Mouse (Mus musculus): Measurements from ENCODE around the gene Tmem163. TPM values are rescaled to one million over a fixed set of nuclear protein-coding genes. Genes with fewer than 3 reads are reported as not detected.

Gene Tmem163
- polyA plus RNA-seq, 1 experiment from 2014 or later, result 23.2 TPM

DNA sequence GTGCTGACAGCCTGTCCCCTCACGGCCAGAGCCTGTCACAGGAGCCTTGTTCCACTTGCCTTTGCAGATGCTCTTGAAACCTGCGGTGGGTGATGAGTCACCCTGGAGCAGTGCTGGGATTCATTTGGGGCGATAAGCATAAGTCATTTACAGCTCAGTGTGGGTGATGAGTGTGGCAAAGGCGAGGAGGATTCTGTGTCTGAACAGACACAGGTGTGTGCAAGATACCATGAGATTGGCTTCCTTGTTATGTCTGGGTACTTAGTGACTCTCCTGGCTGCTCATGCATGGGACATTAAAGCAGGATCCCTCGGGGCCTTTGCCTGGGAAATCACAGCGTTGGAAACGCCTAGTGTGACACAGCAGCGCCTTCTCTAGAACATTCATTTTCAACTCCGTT lies 218.3 kb downstream of the Tmem163 start:
- Histone ChIP-seq H3K4me2 (ENCODE audit: low read length) (no peak overlapping the region), H3K4me3 (ENCODE audit: low read depth, low read length) (no peak overlapping the region), H3K36me3 (ENCODE audit: control insufficient read depth, insufficient read depth, low read length) (peaks cover 13% of the 10 kb centered on the region), H3K27me3 (replicated peaks; ENCODE audit: control insufficient read depth, insufficient read depth, low read length) (no peaks in the 10 kb centered on the region), H3K9ac (ENCODE audit: low read length) (no peak overlapping the region), H3K9me3 (replicated peaks; ENCODE audit: control insufficient read depth, low read length) (no peaks in the 10 kb centered on the region), H3K27ac (ENCODE audit: low read depth, low read length) (no peak overlapping the region), H3K4me1 (ENCODE audit: control insufficient read depth, insufficient read depth, low read length) (peaks cover 2% of the 10 kb centered on the region; the same call in 1 of the 2 replicates)
- 89% methylated on average over 9 of the region's 9 CpGs for WGBS
- ATAC-seq, result no peak
- DNase-seq (ENCODE audit: low spot score), result no peak

DNA sequence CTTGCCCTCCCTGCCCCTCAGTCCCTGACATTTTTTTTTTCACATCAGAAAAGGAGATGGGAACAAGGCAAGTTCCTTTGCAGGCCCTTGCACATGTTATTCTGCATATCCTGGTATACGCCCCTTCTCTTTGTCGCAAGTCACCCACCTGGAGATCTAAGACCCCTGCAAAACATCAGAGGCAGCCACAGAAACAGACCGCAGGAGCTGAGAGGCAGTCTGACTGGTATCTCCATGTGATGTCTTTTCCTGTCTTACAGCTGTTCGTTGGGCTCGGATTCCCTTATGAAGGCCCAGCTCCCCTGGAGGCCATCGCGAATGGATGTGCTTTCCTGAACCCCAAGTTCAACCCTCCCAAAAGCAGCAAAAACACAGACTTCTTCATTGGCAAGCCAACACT lies 219.8 kb downstream of the Tmem163 start:
- no peak for DNase-seq (ENCODE audit: low spot score)
- Histone ChIP-seq H3K9ac (ENCODE audit: low read length) (no peak overlapping the region), H3K9me3 (replicated peaks; ENCODE audit: control insufficient read depth, low read length) (no peaks in the 10 kb centered on the region), H3K4me3 (ENCODE audit: low read depth, low read length) (no peak overlapping the region), H3K27ac (ENCODE audit: low read depth, low read length) (no peak overlapping the region), H3K27me3 (replicated peaks; ENCODE audit: control insufficient read depth, insufficient read depth, low read length) (no peaks in the 10 kb centered on the region), H3K4me1 (ENCODE audit: control insufficient read depth, insufficient read depth, low read length) (peaks cover 2% of the 10 kb centered on the region; the same call in 1 of the 2 replicates), H3K4me2 (ENCODE audit: low read length) (no peak overlapping the region), H3K36me3 (ENCODE audit: control insufficient read depth, insufficient read depth, low read length) (peaks cover 13% of the 10 kb centered on the region)
- WGBS, result 82% methylated on average over 7 of the region's 7 CpGs
- ATAC-seq, result no peak

DNA sequence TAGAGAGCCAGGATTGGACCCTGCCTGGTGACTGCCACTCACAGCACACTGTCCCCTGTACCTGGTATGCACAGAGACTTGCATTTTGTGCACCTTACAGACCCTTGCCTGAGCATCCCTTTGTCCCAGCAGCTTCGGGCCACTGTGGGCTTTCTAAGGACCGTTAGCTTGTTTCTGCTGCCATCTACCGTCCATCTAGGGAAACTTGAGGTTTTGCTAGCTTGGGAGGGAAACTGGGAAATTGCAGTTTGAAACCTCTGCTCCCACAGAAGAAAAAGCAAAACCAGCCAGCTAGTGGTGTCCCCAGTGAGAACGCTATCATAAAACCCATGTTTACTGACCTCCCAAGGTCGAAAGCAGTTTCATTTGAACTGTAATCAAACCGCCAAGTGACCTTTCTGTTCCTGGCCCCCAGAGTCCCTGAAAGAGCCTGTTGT lies 220.3 kb downstream of the Tmem163 start:
- no peaks in the 10 kb centered on the region for H3K9me3 ChIP-seq (replicated peaks; ENCODE audit: control insufficient read depth, low read length)
- peak; percentile 90 for ATAC-seq
- H3K4me1 ChIP-seq (ENCODE audit: control insufficient read depth, insufficient read depth, low read length), result peaks cover 2% of the 10 kb centered on the region; the same call in 1 of the 2 replicates
- H3K27me3 ChIP-seq (replicated peaks; ENCODE audit: control insufficient read depth, insufficient read depth, low read length), result no peaks in the 10 kb centered on the region
- WGBS, result 11% methylated on average over 6 of the region's 6 CpGs
- H3K36me3 ChIP-seq (ENCODE audit: control insufficient read depth, insufficient read depth, low read length), result peaks cover 13% of the 10 kb centered on the region
- H3K9ac ChIP-seq (ENCODE audit: low read length), result no peak overlapping the region
- DNase-seq (ENCODE audit: low spot score), result peak; percentile 95
- H3K4me2 ChIP-seq (ENCODE audit: low read length), result no peak overlapping the region
- H3K4me3 ChIP-seq (ENCODE audit: low read depth, low read length), result no peak overlapping the region
- no peak overlapping the region for H3K27ac ChIP-seq (ENCODE audit: low read depth, low read length)

DNA sequence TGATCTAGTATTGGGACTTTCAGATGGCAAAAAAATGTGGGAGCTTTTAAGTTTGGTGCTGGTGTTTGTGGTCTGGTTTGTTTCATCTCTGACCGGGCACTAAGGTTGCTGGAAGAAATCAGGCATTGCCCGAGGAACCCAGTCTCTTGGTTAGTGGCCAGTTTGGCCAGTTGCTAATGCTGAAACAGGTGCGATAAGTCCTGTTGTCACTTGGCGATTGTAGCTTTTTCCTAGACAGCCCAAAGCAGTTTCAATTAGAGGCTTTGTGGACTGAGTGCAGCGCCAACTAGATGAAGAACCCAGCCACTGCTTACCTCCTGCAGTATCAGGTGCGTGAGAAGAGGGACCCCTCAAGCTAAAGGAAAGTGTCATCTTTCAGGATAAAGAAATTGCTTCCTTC lies 226.0 kb downstream of the Tmem163 start:
- no peak overlapping the region for H3K27ac ChIP-seq (ENCODE audit: low read depth, low read length)
- WGBS, result 89% methylated on average over 6 of the region's 6 CpGs
- no peak for ATAC-seq
- no peak overlapping the region for H3K4me2 ChIP-seq (ENCODE audit: low read length)
- H3K27me3 ChIP-seq (replicated peaks; ENCODE audit: control insufficient read depth, insufficient read depth, low read length), result no peaks in the 10 kb centered on the region
- DNase-seq (ENCODE audit: low spot score), result no peak
- H3K36me3 ChIP-seq (ENCODE audit: control insufficient read depth, insufficient read depth, low read length), result peaks cover 9% of the 10 kb centered on the region
- H3K9ac ChIP-seq (ENCODE audit: low read length), result no peak overlapping the region
- H3K9me3 ChIP-seq (replicated peaks; ENCODE audit: control insufficient read depth, low read length), result no peaks in the 10 kb centered on the region
- H3K4me1 ChIP-seq (ENCODE audit: control insufficient read depth, insufficient read depth, low read length), result peaks cover 2% of the 10 kb centered on the region; the same call in 1 of the 2 replicates
- no peak overlapping the region for H3K4me3 ChIP-seq (ENCODE audit: low read depth, low read length)

DNA sequence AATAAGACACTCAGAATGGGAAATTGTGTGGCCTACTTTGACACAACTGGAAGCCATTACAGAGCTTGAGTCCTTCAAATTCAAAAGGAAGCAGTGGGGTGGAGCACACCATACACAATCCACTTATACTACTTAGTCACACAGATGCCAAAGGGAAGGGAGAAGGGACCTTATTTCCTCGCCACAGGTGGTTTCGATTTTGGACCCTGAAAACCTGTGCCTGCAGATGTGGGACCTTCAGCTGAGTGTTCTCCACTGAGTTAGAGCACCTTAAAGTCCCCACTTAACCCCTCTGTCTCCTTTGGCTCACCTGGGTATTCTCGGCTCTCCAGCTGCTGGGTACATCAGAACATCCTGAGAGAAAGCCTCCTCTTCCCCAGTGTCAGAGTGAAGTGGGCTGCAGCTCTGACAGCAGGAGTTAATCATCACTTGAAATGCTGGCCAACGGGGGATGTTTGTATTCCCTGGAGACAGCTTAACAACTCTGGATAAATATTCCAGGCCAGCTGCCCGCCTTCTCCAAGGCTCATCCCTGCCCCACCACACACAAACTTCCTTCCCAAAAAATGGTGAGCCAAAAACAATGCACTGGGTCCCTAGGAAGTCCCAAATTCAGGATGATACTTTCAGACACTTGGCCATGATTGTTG lies 234.4 kb downstream of the Tmem163 start:
- H3K4me1 ChIP-seq (ENCODE audit: control insufficient read depth, insufficient read depth, low read length), result peaks cover 12% of the 10 kb centered on the region
- H3K27ac ChIP-seq (ENCODE audit: low read depth, low read length), result no peak overlapping the region
- H3K4me2 ChIP-seq (ENCODE audit: low read length), result no peak overlapping the region
- WGBS, result 68% methylated on average over 5 of the region's 5 CpGs
- DNase-seq (ENCODE audit: low spot score), result no peak
- no peak overlapping the region for H3K9ac ChIP-seq (ENCODE audit: low read length)
- ATAC-seq, result no peak
- H3K9me3 ChIP-seq (replicated peaks; ENCODE audit: control insufficient read depth, low read length), result no peaks in the 10 kb centered on the region
- peaks cover 21% of the 10 kb centered on the region for H3K36me3 ChIP-seq (ENCODE audit: control insufficient read depth, insufficient read depth, low read length)
- no peak overlapping the region for H3K4me3 ChIP-seq (ENCODE audit: low read depth, low read length)
- H3K27me3 ChIP-seq (replicated peaks; ENCODE audit: control insufficient read depth, insufficient read depth, low read length), result no peaks in the 10 kb centered on the region

DNA sequence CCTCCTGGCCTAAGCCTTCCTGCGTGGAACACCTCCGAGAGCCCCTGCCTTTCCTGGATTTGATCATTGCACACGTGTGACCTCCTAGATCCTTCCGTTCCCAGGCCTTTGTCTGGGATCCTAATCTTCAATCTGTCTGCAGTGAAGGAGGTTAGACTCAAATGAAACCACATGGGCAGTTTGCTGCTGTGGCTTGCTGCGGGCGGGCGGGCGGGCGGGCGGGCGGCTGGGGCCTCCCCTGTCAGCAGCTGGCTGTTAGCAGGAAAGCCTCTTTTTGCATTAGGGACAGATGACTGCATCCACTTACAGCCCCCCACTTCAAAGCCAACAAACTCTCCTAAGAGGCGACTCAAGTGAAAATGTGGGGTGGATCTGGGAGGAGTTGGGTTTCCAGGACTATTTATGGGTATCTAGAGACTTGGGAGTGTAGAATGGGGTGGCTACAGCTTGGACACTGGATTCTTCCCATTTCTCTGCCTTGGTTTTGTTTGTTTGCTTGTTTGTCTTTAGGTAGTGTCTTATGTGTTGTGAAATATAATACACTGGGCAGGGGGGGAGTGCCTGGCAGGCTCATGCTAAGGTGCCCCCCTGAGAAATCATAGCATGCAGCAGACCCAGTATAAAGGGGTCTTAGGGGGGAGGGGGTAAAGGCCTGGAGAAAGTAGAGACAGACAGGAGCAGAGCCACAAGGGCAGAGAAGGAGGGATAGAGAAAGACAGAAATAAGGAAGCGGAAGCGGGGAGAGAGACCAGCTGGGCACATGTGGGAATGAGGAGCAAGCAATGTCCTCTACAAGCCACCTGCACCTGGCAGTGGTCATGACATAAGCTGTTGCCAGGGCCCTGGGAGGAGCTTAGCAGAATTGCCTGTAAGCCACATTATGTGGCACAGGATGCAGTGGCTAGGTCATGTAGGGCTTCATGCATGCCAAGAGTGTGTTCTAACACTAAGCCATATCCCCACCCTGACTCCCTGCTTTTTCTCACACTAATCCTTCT lies 236.2 kb downstream of the Tmem163 start:
- no peak overlapping the region for H3K27ac ChIP-seq (ENCODE audit: low read depth, low read length)
- peaks cover 14% of the 10 kb centered on the region; the same call in 1 of the 2 replicates for H3K36me3 ChIP-seq (ENCODE audit: control insufficient read depth, insufficient read depth, low read length)
- DNase-seq (ENCODE audit: low spot score) (peak; percentile 54), ATAC-seq (peak; percentile 45)
- H3K9ac ChIP-seq (ENCODE audit: low read length), result no peak overlapping the region
- no peak overlapping the region for H3K4me2 ChIP-seq (ENCODE audit: low read length)
- H3K4me1 ChIP-seq (ENCODE audit: control insufficient read depth, insufficient read depth, low read length), result peaks cover 12% of the 10 kb centered on the region
- WGBS, result 17% methylated on average over 14 of the region's 14 CpGs
- H3K27me3 ChIP-seq (replicated peaks; ENCODE audit: control insufficient read depth, insufficient read depth, low read length), result no peaks in the 10 kb centered on the region
- H3K4me3 ChIP-seq (ENCODE audit: low read depth, low read length), result no peak overlapping the region
- no peaks in the 10 kb centered on the region for H3K9me3 ChIP-seq (replicated peaks; ENCODE audit: control insufficient read depth, low read length)

DNA sequence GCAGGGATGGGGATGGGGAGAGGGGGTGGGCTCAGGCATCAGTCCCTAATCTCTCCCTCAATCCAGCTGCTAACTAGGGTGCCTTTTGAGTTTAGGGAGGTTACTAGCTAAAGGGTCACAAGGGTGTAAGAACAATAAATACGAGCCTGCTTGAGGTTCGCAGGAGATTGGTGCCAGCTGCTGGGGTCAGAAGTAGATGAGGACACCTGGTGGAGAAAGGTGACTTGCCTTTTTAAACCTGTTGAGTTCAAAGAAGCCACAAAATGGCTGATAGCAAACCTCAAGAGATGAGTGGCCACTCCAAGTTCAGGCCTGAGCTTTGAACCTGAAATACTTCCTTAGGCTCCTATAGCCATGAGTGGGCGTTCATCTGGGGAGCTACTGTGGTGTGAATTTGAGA lies 237.6 kb downstream of the Tmem163 start:
- Histone ChIP-seq H3K4me3 (ENCODE audit: low read depth, low read length) (no peak overlapping the region), H3K4me1 (ENCODE audit: control insufficient read depth, insufficient read depth, low read length) (peaks cover 12% of the 10 kb centered on the region), H3K4me2 (ENCODE audit: low read length) (no peak overlapping the region), H3K9me3 (replicated peaks; ENCODE audit: control insufficient read depth, low read length) (no peaks in the 10 kb centered on the region), H3K9ac (ENCODE audit: low read length) (no peak overlapping the region), H3K27ac (ENCODE audit: low read depth, low read length) (no peak overlapping the region), H3K36me3 (ENCODE audit: control insufficient read depth, insufficient read depth, low read length) (peaks cover 6% of the 10 kb centered on the region; the same call in 1 of the 2 replicates), H3K27me3 (replicated peaks; ENCODE audit: control insufficient read depth, insufficient read depth, low read length) (no peaks in the 10 kb centered on the region)
- ATAC-seq (no peak), DNase-seq (ENCODE audit: low spot score) (no peak)
- WGBS, result 81% methylated on average over 3 of the region's 3 CpGs

DNA sequence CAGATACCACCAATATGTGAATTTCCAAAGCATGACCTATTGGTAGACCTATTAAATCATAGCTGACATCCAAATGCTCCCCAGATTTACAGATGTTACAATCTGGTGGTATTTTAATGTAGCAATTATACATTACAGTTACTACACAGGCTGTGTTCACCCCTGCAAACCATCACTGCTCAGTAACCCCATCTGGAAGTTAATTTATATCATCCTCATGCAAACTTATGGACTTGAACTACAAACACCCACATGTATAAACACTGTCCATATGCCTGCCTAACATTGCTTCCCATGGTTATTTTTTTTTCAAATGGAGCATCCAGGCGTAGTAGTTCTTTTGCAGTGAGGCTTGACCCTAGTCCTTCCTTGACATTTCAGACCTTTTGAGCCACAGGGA lies 238.3 kb downstream of the Tmem163 start:
- H3K9ac ChIP-seq (ENCODE audit: low read length), result no peak overlapping the region
- no peaks in the 10 kb centered on the region for H3K36me3 ChIP-seq (ENCODE audit: control insufficient read depth, insufficient read depth, low read length)
- no peak for DNase-seq (ENCODE audit: low spot score)
- no peak overlapping the region for H3K4me3 ChIP-seq (ENCODE audit: low read depth, low read length)
- ATAC-seq, result no peak
- H3K4me1 ChIP-seq (ENCODE audit: control insufficient read depth, insufficient read depth, low read length), result peaks cover 12% of the 10 kb centered on the region
- no peak overlapping the region for H3K27ac ChIP-seq (ENCODE audit: low read depth, low read length)
- WGBS, result 90% methylated on average over 1 of the region's 1 CpGs
- H3K27me3 ChIP-seq (replicated peaks; ENCODE audit: control insufficient read depth, insufficient read depth, low read length), result no peaks in the 10 kb centered on the region
- H3K9me3 ChIP-seq (replicated peaks; ENCODE audit: control insufficient read depth, low read length), result no peaks in the 10 kb centered on the region
- H3K4me2 ChIP-seq (ENCODE audit: low read length), result no peak overlapping the region

All from forebrain, embryonic 14.5 days (tissue).